Mouse (Mus musculus): ENCODE measurements around the gene Alox5ap. TPM values are rescaled to one million over a fixed set of nuclear protein-coding genes. Genes with fewer than 3 reads are reported as not detected.
A peak's percentile ranks its signal among the peaks of the same experiment; 100 is the strongest.

Gene Alox5ap
- total RNA-seq, 2 experiments from 2014 or later, result 9.0 to 10.7 TPM

DNA sequence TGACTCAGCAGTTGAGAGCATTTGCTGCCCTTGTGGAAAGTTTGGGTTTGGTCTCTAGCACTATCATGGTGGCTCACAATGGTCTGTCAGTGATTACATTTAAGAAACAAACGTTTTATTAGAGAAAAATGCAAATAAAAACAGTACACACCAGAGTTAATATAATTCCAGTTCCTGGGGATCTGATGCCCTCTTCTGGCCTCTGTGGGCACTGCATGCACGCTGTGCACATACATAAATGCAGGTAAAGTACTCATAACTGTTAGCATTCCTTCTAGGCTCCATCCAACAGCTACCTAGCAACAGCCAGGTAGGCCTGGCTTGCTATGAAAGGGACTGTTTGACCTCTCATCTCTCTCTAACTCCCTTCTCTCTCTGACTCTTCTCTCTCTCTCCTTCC, 32.9 kb downstream of the Alox5ap start:
- DNase-seq (ENCODE audit: extremely low spot score in 1 of 2, low spot score in 1 of 2), result no peak

DNA sequence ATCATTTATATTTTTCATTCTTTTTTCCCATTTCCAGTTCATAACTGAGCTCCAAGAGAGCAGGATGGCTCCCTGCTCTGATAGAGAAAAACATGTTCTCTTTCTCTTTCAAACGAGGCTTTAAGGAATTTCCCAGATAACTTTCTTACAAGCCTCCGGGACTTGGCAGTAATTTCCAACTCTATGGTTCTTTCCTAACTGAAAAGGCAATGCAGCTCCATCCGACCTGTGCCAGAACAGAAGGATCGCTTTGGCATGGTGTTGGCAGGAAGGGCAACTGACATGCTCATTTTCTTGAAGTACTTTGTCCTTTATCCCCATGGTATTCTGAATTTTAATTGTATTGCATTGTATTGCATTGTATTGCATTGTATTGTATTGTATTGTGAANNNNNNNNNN, 33.7 kb downstream of the Alox5ap start:
- no peak for DNase-seq (ENCODE audit: extremely low spot score in 1 of 2, low spot score in 1 of 2)

DNA sequence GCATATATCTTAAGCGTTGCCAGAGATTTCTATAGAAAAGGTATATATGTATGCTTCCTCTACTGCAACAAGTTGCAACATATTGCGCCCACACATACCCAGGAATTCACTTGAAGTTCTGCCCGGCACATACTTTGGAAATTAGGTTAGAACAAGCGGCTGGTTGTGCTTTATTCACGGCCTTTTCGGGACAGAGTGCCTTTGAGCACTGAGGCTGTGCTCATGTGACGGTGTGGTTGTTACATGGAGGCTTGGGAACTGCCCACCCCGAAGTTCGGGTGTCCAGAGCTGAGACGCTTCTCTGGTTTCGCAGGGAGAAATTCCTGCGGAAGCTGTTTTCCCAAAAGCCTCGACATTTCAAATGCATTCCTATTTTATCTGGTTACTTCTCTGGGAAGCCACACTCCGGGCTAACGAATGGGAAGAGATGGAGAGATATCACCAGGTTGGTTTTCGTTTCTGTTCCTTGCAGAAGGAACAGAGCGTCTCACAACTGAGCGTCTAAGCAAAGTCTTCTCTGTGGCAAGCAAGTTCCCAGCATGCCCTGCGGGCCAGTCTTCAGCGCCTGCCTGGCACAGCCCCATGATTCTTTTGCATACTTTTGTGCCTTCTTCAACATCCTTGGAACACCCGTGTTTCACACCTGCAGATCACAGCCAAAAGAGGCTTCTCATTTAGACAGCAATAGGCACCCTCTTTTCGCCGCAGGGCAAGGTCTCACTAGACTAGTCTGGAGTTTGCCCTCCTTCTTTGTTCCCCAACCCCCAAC, 48.5 kb downstream of the Alox5ap start:
- DNase-seq (ENCODE audit: extremely low spot score in 1 of 2, low spot score in 1 of 2), result no peak

DNA sequence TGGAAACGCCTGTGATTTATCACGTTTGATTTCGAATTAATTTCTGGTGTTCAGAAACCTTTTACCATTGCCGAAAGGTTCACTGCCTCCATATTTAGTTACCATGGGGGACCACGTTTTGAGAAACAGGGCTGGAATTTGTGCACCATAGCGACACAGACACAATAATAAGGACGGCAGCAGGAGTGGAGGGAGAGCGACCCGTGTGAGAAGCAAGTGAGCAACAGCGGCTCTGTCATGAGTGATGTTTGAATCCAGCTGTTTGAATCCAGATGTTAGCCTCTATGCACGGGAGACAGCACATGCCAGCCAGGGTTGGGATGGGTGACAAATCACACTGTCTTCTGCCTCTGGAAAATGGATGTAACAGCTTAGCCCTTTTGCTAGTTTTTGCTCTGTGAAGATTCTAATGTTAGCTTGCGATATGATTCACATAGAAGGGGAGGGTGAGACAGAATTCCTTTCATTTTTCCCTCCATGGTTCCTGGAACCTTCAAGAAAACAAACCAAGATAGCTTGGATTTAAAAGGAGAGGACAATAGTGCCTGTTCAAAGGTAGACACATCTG, 50.0 kb downstream of the Alox5ap start:
- no peak for DNase-seq (ENCODE audit: extremely low spot score in 1 of 2, low spot score in 1 of 2)

DNA sequence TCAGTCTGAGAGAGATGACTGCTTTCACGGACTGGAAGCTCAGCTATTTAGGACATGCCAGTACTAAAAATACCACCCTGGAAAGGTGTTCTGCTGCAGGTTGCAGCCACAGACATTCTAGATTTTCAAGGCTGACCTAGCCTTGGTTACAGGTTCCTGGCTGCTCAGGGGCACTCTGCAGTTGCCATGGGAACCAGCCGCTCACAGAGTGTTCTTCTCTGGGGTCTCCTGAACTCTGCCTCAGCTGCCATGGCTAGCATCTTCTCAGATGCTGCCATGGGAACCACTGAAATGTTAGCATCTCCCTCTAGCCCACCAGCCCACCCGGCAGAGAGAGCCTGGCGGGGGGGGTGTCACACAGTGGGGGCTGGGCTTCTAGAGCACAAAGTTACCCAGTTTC, 52.4 kb downstream of the Alox5ap start:
- DNase-seq (ENCODE audit: extremely low spot score in 1 of 2, low spot score in 1 of 2), result no peak

DNA sequence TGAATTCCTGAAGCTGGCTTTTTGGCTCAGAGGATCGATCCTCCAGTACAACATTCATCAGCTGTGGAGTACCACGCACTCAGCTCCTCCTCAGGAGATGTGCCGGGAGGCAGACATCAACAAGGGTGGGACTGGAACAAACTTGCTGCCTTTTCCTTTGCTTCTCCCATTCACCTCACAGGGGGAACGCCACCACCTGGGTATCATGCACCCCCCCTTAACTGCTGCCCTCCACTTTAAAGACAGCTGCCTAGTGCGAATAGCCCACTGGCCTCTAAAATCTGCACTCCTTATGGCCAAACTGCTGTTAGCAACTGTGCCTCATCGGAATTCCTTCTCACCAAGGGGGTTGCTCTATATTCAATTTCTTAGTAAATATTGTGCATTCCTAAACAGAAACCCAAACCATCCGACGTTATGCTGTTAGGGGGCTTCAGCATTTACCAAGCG, 55.3 kb downstream of the Alox5ap start:
- DNase-seq (ENCODE audit: extremely low spot score in 1 of 2, low spot score in 1 of 2), result no peak

DNA sequence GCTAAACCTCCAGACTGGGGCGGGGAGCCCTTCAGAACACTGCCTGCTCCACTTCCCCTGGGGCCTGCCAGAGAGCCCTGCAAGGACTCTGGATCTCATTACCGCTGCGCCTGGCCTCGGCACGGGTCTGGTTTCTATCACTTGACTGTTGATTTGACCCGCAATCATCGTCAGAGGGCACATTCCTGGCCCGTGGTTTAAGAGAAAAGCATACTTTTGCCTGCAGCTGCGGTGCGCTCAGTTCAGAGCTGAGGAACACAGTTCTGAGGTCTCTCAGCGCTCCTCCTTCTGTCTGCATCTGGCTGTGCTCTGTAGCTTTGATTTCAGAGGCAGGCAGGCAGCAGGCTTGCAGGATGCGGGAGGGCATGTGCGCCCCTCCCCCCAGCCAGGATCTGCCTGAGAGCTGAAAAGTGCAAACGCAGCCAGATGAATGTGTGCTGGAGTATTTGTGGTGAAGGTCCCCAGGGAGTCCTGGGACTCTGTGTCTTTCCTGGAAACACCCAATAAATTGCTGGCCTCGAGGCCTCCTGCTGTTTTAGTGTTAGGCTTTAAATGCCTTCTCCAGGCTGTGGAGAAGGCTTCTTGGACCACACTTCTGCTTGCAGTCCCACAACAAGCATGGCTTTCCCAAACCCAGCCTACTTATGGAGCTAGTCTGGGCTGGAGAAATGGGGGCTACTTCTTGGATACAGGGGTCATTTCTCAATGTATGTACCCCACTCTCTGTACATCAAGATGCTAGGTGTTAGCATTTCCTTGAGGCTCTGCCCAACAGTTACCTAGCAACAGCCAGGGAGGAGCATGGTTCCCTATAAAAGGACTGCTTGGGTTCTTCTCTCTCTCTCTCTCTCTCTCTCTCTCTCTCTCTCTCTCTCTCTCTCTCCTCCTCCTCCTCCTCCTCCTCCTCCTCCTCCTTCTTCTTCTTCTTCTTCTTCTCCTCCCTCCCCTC, 56.2 kb downstream of the Alox5ap start:
- peak in 1 of 2 experiments; percentile 58 for DNase-seq (ENCODE audit: extremely low spot score in 1 of 2, low spot score in 1 of 2)

DNA sequence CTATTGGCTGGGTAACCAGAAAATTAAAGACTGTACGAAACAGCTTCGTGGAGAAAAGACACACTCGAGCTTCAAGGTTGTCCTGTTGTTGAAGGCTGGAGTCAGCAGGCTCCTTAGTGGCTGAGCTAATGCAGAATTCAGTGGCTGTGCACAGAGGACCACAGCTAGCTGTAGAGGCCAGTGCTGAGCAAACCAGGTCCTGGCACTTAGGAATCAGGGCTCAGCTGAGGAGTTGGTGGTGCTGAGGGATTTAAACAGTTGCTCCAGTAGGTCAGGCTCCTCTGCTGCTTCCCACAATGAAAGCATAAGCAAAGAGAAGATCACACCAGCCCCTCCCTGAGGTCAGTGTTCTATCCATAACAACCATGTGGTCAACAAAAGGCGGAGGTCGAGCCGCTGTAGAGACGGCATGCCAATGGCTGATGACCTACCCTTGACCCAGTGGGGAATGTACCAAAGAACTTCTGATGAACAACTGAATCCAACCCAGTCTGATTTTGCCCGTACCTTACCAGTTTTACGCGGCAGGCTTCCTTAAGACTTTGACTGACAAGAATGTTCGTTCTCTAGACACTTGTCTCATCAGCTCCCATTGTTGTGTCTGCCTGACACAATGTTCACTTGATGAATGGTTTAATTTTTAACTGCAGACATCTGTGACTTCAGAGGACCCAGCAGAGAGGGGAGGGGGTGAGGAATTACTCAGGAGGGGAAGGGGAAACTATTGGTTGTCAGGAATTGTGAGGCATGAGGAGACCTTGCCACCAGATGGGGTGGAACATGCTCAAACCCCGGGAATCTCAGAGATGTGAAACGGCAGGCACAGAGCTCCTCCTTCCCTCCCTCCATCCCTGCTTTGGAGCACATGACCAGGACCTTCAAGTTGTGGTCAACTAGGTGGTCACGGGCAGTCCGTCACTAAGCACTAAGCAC, 57.6 kb downstream of the Alox5ap start:
- no peak for DNase-seq (ENCODE audit: extremely low spot score in 1 of 2, low spot score in 1 of 2)

DNA sequence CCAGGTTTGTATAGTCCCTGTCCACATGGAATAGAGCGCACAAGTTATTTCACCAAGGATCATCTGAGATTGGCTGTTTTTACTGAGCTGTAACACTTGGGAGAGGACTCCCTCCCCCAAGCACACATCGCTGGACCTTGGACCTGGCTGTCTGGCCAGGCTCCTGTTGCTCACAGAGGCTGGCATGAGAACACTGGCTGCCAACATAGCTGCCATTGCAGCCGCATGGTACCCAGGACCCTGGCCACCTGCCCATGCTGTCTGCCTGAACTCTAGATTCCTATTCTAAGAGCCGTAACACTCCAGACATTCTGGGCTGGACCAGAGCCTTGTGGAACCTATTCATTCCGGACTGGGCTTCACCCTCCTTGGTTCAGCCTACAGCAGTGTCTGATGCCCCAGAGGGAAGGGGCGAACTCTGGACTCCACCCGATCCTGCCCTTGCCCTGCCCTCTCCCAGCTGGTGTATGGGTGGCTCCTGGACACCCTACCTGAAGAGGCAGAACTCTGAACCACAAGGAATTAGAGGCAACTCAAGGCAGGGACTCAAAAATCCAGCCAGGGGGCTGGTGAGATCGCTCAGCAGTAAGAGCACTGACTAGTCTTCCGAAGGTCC, 58.5 kb downstream of the Alox5ap start:
- no peak for DNase-seq (ENCODE audit: extremely low spot score in 1 of 2, low spot score in 1 of 2)

DNA sequence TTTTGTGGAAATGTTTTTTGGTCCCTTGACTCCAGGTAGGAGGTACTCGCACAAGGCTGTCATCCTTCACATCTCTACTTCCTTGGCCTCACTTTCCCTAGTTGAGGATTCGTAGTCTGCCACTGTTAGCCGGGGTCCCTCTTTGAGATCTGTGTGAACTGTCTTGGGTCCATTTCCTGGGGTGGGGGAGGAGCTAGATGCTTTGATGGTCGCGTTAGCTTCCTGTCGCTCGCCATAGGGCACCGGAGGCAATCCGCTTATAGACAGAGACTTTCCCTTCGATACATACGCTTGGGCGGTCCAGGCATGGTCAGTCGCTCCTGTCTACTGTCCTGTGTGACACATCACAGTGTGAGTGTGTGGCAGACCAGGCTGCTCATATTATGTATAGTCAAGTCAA, 60.2 kb downstream of the Alox5ap start:
- no peak for DNase-seq (ENCODE audit: extremely low spot score in 1 of 2, low spot score in 1 of 2)

DNA sequence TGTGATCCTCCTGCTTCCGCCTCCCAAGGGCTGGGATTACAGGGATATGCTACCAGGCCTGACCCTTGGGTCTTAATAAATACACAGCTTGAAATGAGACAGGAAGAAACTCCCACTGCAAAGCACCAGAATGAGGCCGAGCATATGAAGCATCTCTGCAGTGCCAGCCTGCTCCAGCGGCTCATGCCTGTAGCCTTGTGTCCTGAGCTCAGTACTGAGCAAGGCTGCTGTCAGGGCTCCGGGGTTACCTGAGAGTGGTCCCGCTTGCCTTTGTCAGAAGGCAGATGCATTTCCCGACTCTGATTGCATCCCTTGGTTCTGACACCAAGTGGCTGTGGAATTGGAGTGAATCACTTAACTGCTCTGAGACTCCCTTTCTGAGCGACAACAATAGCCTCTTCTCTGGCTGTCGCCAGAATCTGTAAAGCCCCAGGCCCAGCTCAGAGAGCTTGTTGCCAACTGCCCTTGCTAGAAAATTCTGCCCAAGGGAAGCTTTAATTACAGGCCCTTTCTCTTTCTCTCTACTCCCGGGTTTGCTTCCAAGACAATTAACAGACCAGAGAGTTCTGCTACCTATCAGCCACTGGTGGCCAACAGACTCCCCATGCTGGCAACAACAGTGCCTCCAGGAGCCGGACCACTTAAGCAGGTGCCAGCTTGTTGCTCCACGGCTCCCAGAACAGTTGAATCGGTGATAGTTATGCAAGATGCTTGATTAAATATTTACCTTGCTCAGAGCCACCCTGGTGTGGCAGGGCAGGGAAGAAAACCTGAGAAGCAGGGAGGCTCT, 64.7 kb downstream of the Alox5ap start:
- DNase-seq (ENCODE audit: extremely low spot score in 1 of 2, low spot score in 1 of 2), result no peak

DNA sequence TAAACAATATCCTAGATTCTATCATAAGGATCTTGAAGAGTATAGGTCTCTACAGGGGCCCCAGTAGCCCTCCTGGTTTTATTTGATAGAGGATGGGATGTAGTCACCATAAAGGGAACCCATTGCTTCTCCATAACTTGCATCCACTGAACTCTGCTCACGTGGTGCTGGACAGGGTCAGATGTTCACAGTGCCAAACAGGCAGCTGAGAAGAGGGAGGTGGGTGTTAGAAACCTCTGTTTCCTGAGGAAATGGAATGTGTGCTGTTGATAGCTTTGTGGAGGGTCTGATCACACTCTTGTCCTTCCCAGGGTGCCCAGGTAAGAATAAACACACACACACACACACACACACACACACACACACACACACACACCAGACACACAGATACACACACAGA, 66.0 kb downstream of the Alox5ap start:
- DNase-seq (ENCODE audit: extremely low spot score in 1 of 2, low spot score in 1 of 2), result no peak

DNA sequence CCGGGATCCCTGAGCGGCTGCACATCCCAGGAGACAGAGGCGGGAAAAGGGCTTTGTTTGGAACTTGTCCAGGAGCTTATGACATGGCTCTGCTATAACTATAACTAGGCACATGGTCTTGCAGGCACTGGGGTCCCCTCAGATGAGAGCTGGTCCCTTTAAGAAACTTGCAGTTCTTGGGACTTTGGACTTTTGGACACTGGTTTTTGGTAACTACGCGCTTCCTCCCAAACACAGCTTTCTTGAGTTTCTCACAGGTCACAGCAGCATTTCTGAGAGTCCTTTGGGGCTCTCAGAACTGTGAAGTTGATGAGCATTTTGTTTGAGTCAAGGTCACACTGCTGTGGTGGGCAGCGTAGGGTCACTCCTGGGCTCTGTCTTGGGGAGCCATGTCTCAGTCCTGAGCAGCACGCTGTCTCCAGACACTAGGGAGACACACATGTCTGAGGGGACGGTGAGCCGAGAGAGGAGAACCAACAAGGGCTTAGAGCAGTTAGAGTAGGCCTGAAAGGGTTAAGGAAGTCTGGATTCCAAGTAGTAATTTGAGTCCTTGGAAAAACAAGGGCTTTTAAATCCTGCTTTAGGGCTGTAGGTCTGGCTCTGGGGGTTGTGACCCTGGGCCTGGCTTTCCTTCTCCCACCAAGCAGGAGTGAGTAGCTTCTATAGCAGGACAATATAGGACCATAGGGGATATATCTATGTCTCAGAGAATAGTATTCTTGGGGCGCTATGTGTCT, 67.0 kb downstream of the Alox5ap start:
- DNase-seq (ENCODE audit: extremely low spot score in 1 of 2, low spot score in 1 of 2), result no peak

DNA sequence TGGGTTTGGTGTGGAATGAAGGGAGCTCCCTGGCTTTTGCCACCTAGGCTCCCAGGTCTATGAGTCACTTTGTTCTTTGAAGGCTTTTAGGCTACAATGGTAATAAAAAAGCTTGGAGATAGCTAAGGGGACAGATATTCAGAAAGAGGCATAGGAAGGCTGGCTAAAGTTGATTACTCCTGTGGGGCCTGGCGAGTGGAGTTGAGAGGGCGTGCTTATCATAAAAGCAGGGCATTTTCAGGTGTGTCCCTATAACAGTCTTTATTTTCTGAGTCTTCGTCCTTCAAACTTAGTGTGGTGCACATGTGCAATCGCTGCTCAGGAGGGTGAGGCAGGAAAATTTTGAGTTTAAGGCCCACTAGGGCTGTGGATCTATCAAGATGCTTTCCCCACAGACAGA, 68.2 kb downstream of the Alox5ap start:
- no peak for DNase-seq (ENCODE audit: extremely low spot score in 1 of 2, low spot score in 1 of 2)

DNA sequence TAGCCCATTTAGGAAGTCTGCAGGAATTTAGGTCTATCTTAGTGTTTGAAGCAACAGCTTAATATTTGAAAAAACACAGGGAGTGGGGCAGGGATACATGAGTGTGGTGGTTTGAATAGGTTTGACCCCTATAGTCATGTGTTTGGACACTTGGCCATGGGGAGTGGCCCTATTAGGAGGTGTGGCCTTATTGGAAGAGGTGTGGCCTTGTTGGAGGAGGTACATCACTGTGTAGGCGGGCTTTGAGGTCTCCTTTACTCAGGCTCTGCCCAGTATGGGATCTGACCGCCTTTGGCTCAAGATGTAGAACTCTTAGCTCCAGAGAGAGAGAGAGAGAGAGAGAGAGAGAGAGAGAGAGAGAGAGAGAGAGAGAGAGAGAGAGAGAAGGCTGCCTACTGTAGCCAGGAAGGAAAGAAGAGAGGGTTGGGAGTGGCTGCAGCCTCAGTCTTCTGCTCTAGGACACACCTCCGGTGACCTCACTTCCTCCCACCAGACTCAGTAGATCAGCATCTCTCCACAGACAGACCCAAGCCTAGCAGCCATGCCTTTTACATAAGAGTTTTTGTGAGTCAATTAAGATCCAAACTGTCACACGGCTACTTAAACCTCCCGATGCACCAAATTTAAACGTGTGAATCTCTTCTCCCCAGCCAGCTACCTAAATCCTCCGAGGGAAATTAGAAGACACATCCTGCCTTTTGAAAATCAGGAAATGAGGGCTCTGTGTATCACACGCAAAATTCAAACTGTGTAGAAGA, 69.6 kb downstream of the Alox5ap start:
- DNase-seq (ENCODE audit: extremely low spot score in 1 of 2, low spot score in 1 of 2), result no peak

DNA sequence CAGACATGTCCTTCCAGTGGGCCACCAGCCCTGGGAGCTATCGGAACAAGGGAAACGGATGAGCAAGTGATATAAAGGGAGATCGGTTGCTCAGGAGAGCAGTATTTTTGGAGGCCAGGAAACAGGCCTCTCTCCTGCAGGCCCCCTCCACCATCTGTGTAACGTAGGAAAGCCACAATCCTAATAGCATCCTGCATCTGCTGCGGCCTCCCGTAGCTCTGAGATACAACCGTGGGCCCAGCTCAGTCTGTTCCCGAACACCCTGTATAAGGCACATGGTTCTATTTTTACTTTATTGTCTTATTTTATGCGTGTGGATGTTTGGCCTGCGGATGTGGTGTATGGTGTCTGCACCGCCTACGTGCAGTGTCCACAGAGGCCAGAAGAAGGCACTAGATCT, 70.4 kb downstream of the Alox5ap start:
- no peak for DNase-seq (ENCODE audit: extremely low spot score in 1 of 2, low spot score in 1 of 2)

DNA sequence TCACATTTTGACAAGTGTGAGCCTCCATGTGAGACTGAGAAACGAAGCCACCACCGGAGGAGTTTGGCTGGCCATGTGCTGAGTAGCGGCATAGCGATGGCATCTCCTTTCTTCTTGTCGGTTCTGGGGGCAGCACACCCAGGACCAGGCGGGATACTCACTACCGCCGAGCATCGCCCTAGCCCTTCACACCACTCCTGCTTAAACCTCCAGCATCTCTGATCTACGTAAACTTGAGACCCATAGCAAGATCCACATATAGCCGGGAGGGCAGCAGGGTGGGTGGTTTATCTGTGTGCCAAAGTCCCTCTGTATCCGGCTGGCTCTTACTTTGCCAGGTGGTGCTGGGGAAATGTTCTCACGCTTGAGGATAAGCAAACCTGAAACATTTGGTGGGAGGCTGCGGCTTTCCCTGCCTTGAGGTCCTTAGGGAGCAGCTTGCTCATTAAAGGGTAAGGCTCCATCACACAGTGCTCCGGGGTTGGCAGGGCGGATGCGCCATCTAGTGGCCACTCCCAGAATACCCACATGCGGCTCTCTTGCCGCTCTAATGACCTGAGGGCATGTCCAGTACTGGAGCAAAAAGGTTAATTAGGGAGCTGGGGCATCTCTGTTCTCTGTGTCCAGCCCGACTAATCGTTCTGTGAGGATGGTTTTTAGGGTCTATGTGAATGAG, 71.1 kb downstream of the Alox5ap start:
- peak; percentile 79 to 89 for DNase-seq (ENCODE audit: extremely low spot score in 1 of 2, low spot score in 1 of 2)
